Mouse (Mus musculus): ENCODE measurements around the gene Ak1. TPM values are rescaled to one million over a fixed set of nuclear protein-coding genes. Genes with fewer than 3 reads are reported as not detected.
A peak's percentile ranks its signal among the peaks of the same experiment; 100 is the strongest.

The Ak1 gene
- total RNA-seq, 2 experiments from 2014 or later = 53.4 to 68.7 TPM

DNA sequence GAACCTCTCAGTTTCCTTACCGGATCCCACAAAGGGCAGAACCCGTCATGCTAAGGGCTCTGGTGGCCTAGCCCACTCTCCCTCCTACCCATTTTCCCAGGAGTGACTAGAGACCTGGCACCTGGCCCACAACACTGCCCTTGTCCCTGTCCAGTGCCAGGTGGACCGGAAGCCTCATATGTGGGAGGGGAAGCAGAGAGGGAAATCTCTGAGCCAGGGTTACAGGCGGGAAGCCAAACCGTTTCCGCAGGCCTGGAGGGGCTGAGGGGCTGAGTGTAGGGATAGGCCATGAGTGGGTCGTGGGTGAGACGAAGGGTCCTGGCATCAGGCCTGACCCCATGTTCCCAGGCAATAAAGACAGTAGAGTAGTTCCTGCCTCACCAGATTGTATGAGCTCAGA, 23.1 kb upstream of the Ak1 start:
- DNase-seq (ENCODE audit: low spot score in 2 of 2) = no peak

DNA sequence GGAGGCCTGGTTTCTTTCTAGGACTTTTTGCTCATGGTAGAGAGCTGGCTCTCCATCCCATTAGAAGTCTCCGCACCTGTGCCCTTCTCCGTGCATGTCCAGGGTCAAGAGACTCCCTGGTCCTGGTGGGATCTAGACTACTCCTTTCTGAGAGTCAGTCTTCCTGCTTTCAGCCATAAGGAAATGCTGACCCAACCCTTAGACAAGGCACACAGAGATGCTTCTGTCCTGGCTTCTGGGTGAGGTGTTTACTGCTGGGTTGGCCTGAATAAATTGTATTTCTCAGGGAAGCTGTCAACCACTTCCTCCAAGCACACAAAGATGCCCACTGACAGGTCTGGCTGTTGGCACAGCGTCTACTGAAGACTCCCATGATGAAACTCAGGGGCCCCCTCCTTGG, 22.1 kb upstream of the Ak1 start, which contains the start of gene St6galnac6:
Gene St6galnac6 (plus strand): TSS at position 301 of the 400 bp plus-strand sequence.
- no peak for DNase-seq (ENCODE audit: low spot score in 2 of 2)

DNA sequence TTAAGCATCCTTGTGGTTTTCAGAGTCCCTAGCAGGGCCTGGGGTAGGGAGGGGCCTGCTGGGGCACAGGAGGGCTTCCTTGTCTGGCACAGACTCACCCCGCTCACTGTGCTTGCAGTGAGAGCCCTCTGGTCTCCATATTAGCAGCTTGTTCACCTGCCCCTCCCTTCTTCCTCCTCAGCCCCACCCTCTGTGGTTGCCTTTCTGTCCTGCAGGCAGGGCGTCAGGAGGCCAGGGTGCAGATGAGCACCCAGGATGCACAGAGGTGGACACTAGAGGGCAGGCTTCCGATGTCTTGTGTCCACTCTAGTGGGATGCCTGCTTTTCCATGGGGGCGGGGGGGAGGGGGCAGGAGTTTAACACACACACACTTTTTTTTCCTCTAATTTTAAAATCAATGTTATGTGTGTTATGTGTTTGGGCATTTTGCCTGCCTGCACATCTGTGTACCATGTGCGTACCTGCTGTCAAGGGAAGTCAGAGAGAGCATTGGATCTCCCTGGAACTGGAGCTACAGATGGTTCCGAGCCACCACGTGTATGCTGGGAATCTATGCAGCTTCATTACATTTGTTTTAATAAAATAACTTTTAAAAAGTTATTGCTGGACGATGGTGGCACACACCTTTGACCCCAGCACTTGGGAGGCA, 20.0 kb upstream of the Ak1 start:
- DNase-seq (ENCODE audit: low spot score in 2 of 2) = no peak

DNA sequence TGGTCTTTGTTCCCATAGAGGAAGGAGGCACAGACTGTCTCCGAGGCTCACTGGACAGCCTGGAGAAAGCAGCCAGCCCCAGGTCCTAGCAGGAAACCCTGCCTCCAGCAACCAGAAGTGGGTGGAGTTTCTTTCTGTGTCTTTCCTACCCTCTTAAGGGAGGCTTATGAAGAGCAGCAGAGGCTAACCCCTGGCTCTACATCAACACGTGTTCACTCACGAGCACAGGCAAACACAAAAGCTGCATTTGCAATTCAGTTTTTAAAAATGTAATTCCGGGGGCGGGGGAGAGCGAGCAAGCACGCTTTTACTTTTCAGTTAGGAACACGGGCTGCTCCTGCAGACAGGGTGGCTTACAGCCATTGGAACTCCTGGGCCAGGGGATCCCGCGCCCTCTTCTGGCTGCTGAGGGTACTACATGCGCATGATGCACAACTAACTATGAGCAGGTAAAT, 18.9 kb upstream of the Ak1 start:
- DNase-seq (ENCODE audit: low spot score in 2 of 2) = peak; percentile 75 to 77

DNA sequence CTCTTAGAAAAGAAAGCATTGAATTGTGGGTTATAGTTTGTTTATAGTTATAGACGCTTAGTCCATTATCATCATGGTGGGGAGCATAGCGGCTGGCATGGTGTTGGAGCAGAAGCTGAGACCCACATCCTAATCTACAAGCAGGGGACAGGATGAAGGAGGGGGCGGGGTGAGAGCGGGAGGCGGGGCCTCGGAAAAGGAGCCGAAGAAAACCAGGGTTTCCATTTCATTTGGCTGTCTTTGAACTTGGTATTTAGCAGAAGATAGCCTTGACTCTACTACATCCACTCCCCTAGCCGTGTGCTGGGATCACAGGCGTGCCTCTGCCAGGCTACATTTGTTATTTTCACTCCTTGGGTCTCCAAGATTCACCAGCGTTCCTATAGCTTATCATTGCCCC, 16.9 kb upstream of the Ak1 start:
- DNase-seq (ENCODE audit: low spot score in 2 of 2) = no peak

DNA sequence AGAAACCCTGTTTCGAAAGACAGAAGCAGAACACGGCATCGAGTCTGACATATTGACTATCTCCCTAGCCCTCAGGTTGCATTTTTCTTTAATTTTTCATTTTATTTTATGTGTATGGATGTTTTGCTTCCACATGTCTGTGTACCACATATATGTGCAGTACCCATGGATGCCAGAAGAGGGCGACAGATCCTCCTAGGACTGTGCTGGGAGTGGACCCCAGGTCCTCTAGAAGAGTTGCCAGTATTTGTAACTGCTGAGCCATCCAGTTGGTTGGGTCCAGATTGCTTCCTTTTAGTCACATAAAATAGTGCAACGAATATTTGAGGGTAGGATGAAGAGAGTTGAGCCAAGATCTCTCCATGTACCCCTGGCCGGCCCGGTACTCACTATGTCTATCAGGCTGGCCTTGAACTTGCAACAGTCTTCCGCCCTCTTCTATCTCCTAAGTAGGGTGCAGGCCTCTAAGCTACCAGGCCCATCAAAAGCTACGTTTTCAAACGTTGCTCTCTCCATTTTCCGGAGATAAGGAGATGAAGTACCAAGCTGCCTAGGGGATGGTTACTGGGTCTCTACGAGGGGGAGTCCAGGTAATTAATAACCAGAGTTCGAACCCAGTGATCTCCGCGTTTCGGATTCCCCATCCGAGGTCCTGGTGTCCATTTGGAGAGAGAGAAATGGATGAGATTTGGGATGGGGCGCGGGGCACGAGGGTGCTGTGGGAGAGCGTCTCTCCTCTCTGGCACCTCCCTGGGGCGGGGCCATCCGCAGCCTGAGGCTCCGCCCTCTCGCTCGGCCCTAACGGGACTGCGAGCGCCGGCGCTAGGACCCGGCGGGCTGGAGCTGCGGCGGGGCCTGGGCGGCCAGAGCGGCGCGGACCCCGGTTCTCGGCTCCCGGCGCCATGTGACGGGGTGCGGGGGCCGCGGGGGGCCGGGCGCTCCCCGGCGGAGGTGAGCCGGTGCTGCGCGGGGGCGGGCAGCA, 15.1 kb upstream of the Ak1 start:
- peak; percentile 61 to 71 for DNase-seq (ENCODE audit: low spot score in 2 of 2)

DNA sequence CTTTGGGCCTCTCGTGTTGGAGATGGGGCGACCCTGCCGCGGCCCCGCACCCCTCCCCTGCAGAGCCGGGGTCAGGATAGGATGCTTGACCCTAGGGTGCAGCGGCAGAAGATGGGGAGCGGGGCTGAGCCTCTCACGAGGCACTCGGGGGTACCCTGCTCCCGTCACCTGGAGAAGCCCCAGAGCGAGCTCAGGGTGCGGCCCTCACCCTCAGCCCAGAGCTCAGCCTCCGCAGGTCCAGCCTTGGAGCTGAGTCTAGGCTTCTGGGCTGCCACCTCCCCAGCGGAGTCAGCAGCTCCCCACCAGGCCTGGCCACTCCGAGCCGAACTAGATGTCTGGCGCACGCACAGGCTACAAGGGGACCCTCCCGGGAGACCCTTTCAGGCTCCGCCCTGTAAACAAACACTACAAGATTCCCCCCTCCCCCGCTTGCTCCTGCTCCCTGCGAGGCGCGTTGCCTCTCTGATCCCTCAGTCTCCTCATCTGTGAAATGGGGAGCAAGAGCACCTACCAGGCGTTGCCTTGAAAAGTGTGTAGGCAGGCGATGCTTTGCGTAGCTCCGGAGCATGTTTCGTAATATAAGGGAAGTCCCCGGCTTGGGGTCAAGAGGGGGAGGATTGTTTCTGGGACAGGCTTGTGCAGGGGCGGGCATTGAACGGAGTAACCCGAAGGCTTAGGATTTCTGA, 14.2 kb upstream of the Ak1 start:
- no peak for DNase-seq (ENCODE audit: low spot score in 2 of 2)

DNA sequence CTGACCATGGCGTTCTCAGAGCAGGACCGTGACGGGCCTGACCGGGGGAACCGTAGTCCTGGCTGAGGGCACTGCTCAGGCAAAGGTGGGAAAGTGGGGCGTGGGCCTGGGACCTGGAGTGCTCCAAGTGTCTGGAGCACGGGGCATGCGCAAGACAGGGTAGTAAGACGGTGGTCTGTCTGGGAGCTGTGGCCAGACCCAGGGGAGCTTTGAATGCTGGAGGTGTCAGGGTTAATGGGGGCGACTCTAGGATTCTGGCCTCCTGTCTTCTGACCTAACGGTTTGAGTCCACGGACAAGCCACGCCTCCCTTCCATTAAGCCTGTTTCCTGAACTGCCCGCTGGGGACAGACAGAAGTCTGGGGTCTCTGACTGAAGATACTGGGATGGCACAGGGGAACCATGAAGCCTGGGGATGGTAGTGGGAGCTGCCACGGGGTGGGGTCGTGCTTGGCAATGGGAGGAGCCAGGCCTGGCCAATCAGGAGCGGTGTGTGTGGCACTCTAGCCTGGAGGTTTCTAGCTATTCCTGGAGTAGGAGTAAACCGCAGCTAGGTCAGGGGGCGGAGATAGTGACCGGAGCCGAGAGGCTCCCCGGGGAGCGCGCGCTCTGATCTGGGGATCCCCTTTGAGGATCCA, 13.3 kb upstream of the Ak1 start:
- peak in 1 of 2 experiments; percentile 69 for DNase-seq (ENCODE audit: low spot score in 2 of 2)

DNA sequence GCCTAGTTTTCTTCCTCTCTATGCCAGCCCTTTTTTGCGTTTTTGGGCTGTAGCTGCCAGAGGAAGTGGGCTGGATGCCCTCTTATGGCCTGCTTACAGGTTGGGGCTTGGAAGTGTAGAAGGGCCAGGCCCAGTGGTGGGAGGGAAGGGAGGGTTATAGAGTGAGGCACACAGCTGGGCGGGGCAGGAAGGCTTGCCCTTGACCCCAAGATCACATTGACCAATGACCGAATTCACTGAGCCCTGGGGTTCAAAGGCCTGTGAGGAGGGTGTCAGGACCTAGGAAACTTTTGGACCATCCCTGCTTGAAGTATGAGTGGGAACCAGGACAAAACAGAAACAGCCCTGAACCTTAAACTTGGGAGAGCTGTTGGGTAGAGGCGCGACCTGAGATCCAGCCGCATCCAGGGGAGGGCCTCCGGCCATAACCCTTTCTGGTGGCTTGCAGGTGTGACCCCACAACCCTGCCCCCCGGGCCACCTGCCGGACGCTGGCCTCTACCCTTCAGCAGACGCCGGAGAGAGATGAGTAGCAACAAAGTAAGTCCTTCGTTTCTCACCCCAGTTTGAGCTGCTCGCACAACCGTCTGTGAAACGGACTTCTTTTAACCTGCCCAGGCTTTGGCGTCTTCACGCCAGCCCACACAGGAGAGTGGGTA, 12.7 kb upstream of the Ak1 start:
- peak in 1 of 2 experiments; percentile 50 for DNase-seq (ENCODE audit: low spot score in 2 of 2)

DNA sequence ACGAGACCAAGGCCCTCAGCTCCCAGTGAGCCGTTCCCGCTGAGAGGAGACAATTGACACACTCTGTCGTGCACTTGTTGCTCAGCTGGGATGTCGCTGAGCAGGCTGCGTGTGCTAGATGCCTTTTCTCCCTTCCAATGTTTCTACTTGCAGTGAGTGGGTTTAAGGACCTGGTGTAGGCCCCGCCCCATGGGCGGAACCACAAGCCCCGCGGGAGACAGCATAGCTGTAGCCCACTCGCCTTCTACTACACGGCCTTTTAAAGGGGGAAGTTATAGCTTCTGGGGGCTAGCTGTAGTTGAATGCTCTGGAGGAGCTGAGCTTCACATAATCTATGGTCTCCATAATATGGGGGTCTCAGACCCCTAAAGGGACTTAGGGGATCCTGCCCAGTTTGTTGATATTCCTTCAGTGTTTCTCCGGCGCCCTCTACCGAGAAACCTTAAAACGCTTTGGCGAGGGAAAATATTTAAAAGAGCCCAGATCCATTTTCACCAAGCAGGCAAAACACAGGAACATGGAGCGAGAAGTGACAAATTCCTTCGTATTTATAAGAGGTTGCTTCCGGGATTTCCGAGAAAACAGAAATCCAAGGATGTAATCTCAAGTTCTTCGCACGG, 10.8 kb upstream of the Ak1 start:
- DNase-seq (ENCODE audit: low spot score in 2 of 2) = no peak

DNA sequence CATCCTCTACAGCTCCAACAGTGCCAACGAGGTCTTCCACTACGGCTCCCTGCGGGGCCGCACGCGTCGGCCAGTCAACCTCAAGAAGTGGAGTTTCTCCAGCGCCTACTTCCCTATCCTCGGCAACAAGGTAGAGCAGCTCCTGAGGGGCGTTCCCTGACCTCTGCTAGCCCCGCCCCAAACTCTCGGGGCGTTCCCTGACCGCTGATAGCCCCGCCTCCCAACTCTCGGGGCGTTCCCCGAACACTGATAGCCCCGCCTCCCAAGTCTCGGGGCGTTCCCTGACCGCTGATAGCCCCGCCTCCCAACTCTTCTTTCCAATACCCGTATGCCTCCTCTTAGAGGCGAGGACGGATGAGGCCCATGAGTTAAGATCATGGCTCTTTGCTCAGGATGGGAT, 9.3 kb upstream of the Ak1 start:
- no peak for DNase-seq (ENCODE audit: low spot score in 2 of 2)

DNA sequence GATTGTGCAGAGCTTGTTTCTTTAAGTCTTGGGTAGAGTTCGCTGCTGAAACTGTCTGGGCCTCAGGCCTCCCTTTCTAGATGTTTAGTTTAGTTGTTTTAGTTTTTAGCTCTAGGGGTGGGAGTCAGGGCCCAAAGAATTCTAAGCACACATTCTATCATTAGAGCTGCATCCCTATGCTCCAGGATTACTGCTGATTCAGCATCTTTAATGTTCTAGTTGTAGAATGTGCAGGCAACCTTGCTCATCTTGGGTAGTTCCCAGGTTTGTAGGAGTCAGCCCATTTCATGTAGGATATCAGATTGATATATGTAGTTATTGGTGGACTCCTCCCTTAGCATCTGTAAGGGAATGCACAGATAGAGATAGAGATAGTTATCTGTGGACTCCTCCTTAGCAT, 4.4 kb upstream of the Ak1 start:
- no peak for DNase-seq (ENCODE audit: low spot score in 2 of 2)

DNA sequence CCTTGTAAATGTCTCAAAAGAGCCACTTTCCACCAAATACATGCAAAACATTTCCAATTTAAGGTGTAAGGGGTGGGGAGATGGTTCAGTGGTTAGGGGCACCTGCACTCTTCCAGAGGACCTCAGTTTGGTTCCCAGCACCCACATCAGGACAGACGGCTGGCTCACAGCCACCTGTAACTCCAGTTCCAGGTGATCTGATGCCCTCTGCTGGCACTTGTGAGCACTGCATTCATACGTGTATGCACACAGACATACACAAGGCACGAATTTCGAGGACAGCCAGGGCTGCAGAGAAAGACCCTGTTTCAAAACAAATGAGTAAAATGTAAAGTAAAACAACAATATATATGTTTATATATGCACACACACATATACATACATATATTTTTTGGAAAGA, 4.0 kb upstream of the Ak1 start:
- DNase-seq (ENCODE audit: low spot score in 2 of 2) = no peak

DNA sequence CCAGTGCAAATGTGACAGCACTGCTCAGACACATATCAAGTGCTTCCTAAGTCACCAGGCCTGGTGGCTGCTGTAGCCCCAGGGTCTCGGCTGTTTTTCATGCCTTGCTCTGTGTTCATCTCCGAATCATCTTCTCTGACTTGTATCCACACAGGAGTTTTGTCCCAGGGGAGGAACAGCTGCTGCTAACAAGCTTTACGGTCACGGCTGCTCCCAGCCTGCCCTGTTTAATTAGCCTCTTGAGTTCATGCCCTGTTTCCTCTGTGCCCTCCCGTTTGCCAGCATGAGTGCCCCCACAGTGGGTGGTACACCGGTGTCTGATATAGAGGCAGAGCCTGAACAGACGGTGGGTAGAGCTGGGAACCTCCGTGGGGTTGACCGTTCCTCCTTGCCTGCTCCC, 3.5 kb upstream of the Ak1 start:
- no peak for DNase-seq (ENCODE audit: low spot score in 2 of 2)

DNA sequence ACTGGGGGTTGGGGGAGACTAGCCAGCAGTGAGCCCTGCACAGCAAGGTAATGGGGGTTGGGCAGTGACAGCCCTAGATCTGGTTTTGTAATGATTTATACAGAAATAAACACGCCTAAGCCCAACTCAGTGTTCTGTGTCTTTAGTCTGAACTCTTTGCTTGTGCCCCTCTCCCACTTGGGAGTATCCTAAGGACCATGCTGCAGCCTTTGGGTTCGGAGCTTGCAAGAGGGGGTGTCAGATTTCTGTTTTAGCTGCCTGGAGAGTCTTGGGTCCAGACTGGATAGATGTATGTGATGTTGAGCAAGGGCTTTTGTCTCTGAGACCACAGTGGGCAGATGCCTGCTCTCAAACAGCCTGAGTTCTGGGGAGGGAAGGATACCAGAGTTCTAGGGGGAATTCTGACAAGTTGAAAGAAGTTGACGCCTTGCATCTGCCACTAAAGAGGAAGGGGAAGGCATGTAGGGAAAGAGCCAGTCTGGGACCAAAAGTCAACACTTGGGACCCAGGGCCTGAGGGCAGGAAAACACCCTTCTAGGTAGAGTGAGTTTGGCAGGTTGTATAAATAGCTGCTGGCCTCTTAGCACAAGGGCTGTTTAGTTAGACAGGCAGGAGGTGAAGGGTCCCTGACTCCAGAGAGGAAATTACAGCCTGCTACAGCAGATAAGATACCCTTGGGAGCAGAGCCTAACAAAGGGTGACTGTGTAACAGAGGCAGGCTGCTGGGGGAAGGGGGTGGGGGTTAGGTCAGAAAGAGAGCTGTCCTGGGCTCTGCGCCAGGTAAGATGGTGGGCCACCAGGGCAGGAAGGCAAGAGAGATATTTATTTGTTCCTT, 659 bp upstream of the Ak1 start:
- no peak for DNase-seq (ENCODE audit: low spot score in 2 of 2)

DNA sequence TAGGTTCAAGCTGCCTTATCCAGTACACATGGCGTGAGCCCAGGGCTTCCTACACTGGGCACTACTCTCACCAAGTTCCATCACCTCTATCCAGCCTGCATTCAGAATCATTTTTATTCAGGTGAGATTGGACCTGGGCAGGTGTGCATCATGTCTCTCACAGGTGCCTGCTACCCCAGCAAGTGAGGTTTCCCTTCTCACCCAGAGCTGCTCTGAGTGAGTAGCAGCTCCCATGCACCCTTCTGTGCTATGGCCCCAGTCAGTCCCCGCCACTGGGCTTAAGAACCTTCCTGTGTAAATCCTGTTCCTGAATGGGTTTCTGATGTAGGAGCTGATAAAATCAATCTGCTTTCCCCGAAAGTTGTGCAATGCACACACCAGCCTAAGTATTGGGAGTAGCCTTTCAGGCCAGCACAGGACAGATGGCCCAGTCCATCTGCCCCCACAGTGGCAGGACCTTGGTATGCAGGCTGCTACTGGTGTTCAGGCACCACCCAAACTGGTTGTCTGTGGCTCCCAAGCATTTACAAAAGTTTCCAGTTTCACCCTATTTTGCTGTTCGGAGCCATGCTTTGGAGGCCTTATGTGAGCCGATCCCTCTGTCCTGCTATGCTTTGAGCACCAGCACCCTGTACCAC, 2.7 kb downstream of the Ak1 start:
- DNase-seq (ENCODE audit: low spot score in 2 of 2) = no peak

DNA sequence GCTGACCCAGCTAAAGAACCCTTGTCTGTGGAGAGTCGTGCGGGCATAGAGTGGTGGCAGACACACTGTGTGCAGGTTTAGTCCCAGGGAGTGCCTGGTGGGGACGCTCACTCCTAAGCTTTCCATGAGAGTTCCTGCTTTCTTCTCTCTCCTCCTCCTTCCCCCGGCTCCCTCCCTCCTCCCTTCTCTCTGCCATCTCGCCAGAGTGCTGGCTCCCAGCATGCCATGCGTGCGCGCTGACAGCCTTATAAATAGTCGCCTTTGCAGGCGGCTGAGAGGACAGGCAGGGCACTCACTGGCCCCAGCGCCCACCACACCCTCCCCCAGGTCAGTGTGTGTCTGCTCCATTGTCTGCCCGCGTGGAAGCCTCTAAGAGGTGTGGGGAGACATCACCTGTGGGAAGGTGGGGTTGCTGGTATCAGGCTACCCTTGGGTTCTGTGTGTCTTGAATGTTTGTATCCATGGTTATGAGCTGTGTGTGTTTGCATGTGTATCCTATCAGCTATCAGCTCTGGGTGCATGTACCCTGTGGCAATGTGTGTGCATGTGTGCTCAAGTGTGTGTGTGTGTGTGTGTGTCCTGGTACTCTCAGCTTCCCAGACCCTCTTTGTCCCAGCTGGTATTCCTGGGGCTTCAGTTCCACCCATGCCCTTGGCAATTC, 3.8 kb downstream of the Ak1 start:
- peak in 1 of 2 experiments; percentile 66 for DNase-seq (ENCODE audit: low spot score in 2 of 2)
